Mouse (Mus musculus) CD8-positive naive resting alpha-beta T cell, adult 2 months (primary cell): Measurements from ENCODE around the gene Gm21915.

ENCODE experiments used
- DNase-seq, 2 experiments: peaks; one replicate each; pipeline ENCODE4 v3.0.0; 2022; ENCODE audit warnings: low read depth in 2 of 2, low spot score in 2 of 2

The Gm21915 gene

GRCm38 (mm10) chr9:40711654-40712053, 41.2 kb downstream of the Gm21915 start:
- no peak for DNase-seq

- DNase-seq, result no peak
Measured at GRCm38 (mm10) chr9:40717182-40717874, 46.9 kb downstream of the Gm21915 start.

GRCm38 (mm10) chr9:40717875-40718185, 47.4 kb downstream of the Gm21915 start:
- no peak for DNase-seq
